Mouse (Mus musculus): ENCODE data around the gene Dhrs1.

- no peak for TF ChIP-seq POLR2A (IDR thresholded peaks at IDR 0.05; ENCODE audit: control insufficient read depth, low read depth, low read length)
- TF ChIP-seq CTCF (IDR thresholded peaks at IDR 0.05; ENCODE audit: control insufficient read depth, insufficient read depth, insufficient replicate concordance, low read depth, low read length), result no peak
Measured at GRCm38 (mm10) chr14:55793946-55794345, 48.5 kb upstream of the Dhrs1 start.
